Mouse (Mus musculus) spleen, adult 2 months (tissue): ENCODE data around the gene Gramd4. TPM values are rescaled to one million over a fixed set of nuclear protein-coding genes. Genes with fewer than 3 reads are reported as not detected.

Source experiments
- DNase-seq, 2 experiments: peaks; one replicate each; pipeline versions ENCODE4 v3.0.0 to v3.0.0-alpha.2; 2012 to 2021; ENCODE audit warnings: low spot score in 2 of 2, low read depth in 1 of 2
- H3K27ac ChIP-seq: fragments of 200-500 bp; 2 replicates; pipeline ENCODE4 v1.5.1; 2012; ENCODE audit warnings: low read length, inconsistent platforms; ENCODE audit not compliant: insufficient read depth
- H3K27me3 ChIP-seq: fragments of 200-500 bp; 2 replicates; pipeline ENCODE4 v1.6.1; 2012; ENCODE audit warnings: mild to moderate bottlenecking, moderate library complexity, low read length, inconsistent platforms; ENCODE audit not compliant: control insufficient read depth, insufficient read depth
- H3K36me3 ChIP-seq: fragments of 200-500 bp; 2 replicates; pipeline ENCODE4 v1.6.1; 2012; ENCODE audit warnings: mild to moderate bottlenecking, low read length, inconsistent platforms; ENCODE audit not compliant: control insufficient read depth, insufficient read depth
- H3K4me1 ChIP-seq: fragments of 200-500 bp; 2 replicates; pipeline ENCODE4 v1.6.1; 2011; ENCODE audit warnings: inconsistent platforms; ENCODE audit not compliant: control insufficient read depth, insufficient read depth, insufficient read length
- H3K4me3 ChIP-seq: fragments of 200-500 bp; 2 replicates; pipeline ENCODE4 v1.5.1; 2011; ENCODE audit warnings: mild to moderate bottlenecking, inconsistent platforms; ENCODE audit not compliant: insufficient read depth, insufficient read length; ENCODE audit errors: extremely low read depth
- CTCF ChIP-seq: fragments of 200-500 bp; IDR thresholded peaks from 2 replicates; pipeline ENCODE4 v1.5.1; 2011; ENCODE audit warnings: mild to moderate bottlenecking, inconsistent platforms; ENCODE audit not compliant: insufficient read depth, insufficient read length, insufficient replicate concordance; ENCODE audit errors: extremely low read depth
- POLR2A ChIP-seq: fragments of 200-500 bp; IDR thresholded peaks from 2 replicates; pipeline ENCODE4 v1.6.1; 2011; ENCODE audit warnings: low read depth, low read length, inconsistent platforms
- WGBS: fragments of 180-500 bp; shearing (Covaris S2); methylation state at CpG from one replicate; pipeline ENCODE4 v1.1.7; 2018; 5-methylcytosine and 5-hydroxymethylcytosine counted together
- polyA plus RNA-seq: library from polyadenylated mRNA; depleted of rRNA; stranded (reverse); fragments of >200 nt; gene quantifications from 2 replicates; pipeline ENCODE4 v1.2.3, GENCODE M21; 2012

Gene Gramd4
- polyA plus RNA-seq, 1 experiment = 36.2 TPM

DNA sequence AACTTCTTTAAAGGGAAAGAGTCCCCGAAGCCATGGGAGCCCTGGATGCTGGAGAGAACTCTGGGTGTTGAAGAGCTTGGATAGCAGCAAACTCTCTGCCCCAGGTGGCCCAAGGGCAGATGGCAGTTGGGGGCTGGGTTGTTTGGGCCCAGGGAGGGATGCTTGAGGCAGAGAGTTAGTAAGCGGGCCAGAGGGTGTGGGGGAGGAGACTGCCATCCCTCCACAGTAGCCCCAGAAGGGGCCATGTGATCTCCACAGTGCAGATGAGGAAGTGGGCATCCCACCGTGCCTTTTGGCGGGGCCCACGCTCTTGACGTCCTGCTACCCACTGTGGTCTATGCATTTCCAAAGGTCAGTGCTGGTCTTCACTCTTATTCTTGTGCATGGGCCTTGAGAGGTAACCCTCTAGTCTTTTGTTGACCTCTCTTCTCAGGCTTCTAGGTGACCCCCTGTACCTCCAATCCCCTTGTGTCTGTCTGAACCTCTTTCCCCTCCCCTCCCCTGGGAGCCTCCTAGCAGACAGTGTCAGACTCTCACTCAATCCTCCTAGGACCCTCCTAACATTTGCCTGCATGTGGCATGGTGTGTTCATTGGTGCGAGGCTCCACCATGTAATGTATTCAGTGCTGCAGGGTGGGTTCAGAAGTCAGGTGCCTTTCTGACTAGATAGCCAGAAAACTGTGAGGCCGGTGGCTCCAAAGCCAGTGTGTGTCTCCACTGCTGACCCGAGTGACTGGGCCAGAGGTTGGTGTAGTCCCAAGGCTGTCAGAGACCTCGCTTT is 11.7 kb downstream of the Gramd4 start:
- no peaks in the 10 kb centered on the region for H3K27me3 ChIP-seq
- DNase-seq = peak in 1 of 2 experiments; percentile 62
- H3K27ac ChIP-seq = peak overlapping the region; percentile 89
- no peaks in the 10 kb centered on the region for H3K36me3 ChIP-seq
- WGBS = 32% methylated on average over 10 of the region's 10 CpGs
- peaks cover 73% of the 10 kb centered on the region for H3K4me1 ChIP-seq
- TF ChIP-seq CTCF (no peak), POLR2A (no peak)
- 0 out of 2 replicates have a peak overlapping the region, but pooled peaks have one; percentile 6 for H3K4me3 ChIP-seq

DNA sequence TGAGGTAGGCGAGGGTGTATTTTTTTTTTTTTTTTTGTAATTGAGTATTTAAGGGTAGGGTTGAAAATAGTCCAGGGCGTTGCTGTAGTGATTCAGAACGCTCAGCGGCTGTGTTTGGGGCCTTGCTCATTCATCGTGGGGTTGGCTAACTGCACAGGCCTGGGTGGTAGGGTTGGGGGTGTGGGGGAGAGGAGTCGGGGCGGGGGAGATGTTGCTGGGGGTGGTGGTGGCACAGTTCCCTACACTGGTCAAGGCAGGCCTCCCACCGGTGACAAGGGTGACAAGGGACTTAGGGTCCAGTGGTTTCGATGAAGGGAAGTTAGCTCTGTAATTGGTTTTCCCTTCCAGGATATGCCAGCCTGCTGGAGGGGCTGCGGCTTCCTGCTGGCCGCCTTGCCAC is 12.9 kb downstream of the Gramd4 start:
- WGBS = 20% methylated on average over 11 of the region's 11 CpGs
- Histone ChIP-seq H3K4me3 (no peak overlapping the region), H3K27ac (peak overlapping the region; percentile 89; the same call in 1 of the 2 replicates)

DNA sequence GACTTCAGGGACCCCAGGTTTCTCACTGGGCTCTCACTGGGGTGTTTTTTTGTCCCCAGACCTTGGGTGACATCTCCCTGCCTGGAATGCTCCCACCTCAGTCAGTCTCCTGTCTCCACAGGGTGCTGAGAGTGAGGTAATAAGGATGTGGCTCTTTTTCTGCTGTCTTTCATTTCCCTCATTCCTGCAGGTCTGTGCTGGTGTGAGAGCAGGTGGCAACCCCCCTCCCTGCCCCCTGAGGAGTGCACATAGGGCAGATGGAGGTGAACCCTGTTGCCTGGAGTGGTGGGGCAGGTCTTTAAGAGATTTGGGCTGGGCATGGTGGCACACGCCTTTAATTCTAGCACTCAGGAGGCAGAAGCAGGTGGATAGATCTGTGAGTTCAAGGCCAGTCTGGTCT is 13.7 kb downstream of the Gramd4 start:
- TF ChIP-seq POLR2A = no peak
- TF ChIP-seq CTCF = no peak
- H3K4me3 ChIP-seq = no peak overlapping the region
- H3K27me3 ChIP-seq = no peaks in the 10 kb centered on the region
- WGBS = 50% methylated on average over 1 of the region's 1 CpGs
- H3K4me1 ChIP-seq = peaks cover 56% of the 10 kb centered on the region
- H3K36me3 ChIP-seq = no peaks in the 10 kb centered on the region
- H3K27ac ChIP-seq = peak overlapping the region; percentile 17; the same call in 1 of the 2 replicates
- DNase-seq = no peak

More for the DNA sequence above, 12.9 kb downstream of the Gramd4 start:
- no peak for DNase-seq
- TF ChIP-seq POLR2A (no peak), CTCF (no peak)
- H3K36me3 ChIP-seq = no peaks in the 10 kb centered on the region
- no peaks in the 10 kb centered on the region for H3K27me3 ChIP-seq
- H3K4me1 ChIP-seq = peaks cover 61% of the 10 kb centered on the region

DNA sequence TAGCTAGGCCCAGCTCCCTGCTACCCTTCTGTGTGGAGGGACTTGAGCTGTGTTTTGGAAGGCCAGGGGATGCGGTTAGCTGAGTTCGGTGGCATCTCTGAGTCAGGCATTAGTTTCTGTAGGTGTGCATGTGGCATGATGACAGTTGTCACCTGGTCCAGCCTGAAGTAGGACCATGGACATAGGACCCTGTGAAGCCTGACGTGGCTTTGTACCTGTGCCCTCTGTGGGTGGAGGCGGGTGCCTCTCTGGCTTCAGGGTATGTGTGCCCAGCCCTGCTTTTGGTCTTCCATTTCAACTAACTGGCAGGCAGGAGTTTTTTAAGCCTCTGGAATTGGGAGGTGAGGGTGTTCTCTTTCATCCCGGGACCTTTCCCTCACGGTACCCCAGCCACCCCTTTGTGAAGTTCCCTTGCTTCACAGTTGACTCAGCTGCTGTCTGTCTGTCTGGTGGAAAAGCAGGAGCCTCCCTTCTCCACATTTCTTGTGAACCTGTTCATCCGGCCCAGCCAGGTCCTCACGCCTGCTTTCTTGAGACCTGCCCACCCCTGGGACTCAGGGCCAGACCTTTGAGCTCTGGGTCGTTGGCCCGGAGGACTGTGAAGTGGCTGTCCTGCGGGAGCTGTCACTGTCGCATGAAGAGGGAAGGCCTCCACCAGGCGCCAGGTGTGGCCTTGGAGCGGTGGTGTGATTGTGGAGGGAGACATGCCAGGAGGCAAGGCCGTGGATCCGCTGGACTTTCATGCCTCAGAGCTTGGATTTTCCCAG is 16.9 kb downstream of the Gramd4 start:
- Histone ChIP-seq H3K27ac (no peak overlapping the region), H3K4me3 (no peak overlapping the region), H3K36me3 (no peaks in the 10 kb centered on the region), H3K27me3 (no peaks in the 10 kb centered on the region), H3K4me1 (peaks cover 31% of the 10 kb centered on the region)
- TF ChIP-seq POLR2A (no peak), CTCF (no peak)
- WGBS = 89% methylated on average over 16 of the region's 16 CpGs
- DNase-seq = no peak

GRCm38 (mm10) chr15:86075305-86076047 is 18.0 kb downstream of the Gramd4 start:
- TF ChIP-seq CTCF (no peak), POLR2A (no peak)
- no peak for DNase-seq
- peaks cover 21% of the 10 kb centered on the region; the same call in 1 of the 2 replicates for H3K4me1 ChIP-seq
- no peaks in the 10 kb centered on the region for H3K27me3 ChIP-seq
- 94% methylated on average over 20 of the region's 20 CpGs for WGBS
- H3K36me3 ChIP-seq = no peaks in the 10 kb centered on the region
- H3K4me3 ChIP-seq = no peak overlapping the region
- H3K27ac ChIP-seq = no peak overlapping the region

GRCm38 (mm10) chr15:86076048-86076315 is 18.5 kb downstream of the Gramd4 start:
- no peaks in the 10 kb centered on the region for H3K36me3 ChIP-seq
- no peak for DNase-seq
- H3K4me3 ChIP-seq = no peak overlapping the region
- WGBS = 89% methylated on average over 2 of the region's 2 CpGs
- no peak overlapping the region for H3K27ac ChIP-seq
- peaks cover 18% of the 10 kb centered on the region; the same call in 1 of the 2 replicates for H3K4me1 ChIP-seq
- TF ChIP-seq CTCF (no peak), POLR2A (no peak)
- H3K27me3 ChIP-seq = no peaks in the 10 kb centered on the region

DNA sequence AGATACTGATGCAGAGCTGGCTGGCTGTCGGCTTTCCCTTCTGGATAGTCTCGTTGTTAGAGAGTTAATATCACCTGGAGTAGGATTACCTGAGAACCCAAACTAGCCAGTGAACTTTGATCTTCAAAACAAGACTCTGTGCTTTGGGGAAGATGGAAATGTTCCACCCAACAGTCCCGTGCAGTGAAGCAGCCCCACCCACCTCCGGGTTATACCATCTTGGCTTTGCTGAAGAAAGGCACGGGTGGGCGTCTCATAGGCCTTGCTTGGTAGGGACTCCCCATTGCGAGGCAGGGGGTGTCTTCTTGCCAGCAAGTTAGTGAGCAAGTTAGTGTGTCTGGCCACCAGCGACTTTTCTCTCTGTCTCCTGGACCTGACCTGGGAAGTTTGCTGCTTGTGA is 18.9 kb downstream of the Gramd4 start:
- no peak for DNase-seq
- TF ChIP-seq POLR2A (no peak), CTCF (no peak)
- 81% methylated on average over 8 of the region's 8 CpGs for WGBS
- no peak overlapping the region for H3K27ac ChIP-seq
- H3K4me3 ChIP-seq = no peak overlapping the region
- no peaks in the 10 kb centered on the region for H3K36me3 ChIP-seq
- H3K27me3 ChIP-seq = no peaks in the 10 kb centered on the region
- H3K4me1 ChIP-seq = peaks cover 14% of the 10 kb centered on the region; the same call in 1 of the 2 replicates
